Mouse (Mus musculus): ENCODE measurements around the gene Fam151a.
"Not testable (repeated sequence)": the region's sequence is repeated elsewhere in the genome, so short reads cannot be mapped to it uniquely, and the experiment has no call there.

The Fam151a gene

GRCm38 (mm10) chr4:106733636-106734035 lies at the start of gene Fam151a:
Gene Fam151a (plus strand): TSS chr4:106733889.
- no peak for DNase-seq (ENCODE audit: low read depth)

- no peak for DNase-seq (ENCODE audit: low read depth)
These were observed 44.9 kb upstream of the Fam151a start for GRCm38 (mm10) chr4:106688636-106689296.

GRCm38 (mm10) chr4:106693841-106694430 lies 39.8 kb upstream of the Fam151a start:
- DNase-seq (ENCODE audit: low read depth): no peak

- DNase-seq (ENCODE audit: low read depth): peak; percentile 19
These were observed 33.7 kb upstream of the Fam151a start for GRCm38 (mm10) chr4:106699989-106700388.

GRCm38 (mm10) chr4:106700798-106701197 lies 32.9 kb upstream of the Fam151a start:
- DNase-seq (ENCODE audit: low read depth): no peak

GRCm38 (mm10) chr4:106703956-106704355 lies 29.7 kb upstream of the Fam151a start:
- no peak for DNase-seq (ENCODE audit: low read depth)

GRCm38 (mm10) chr4:106704416-106704815 lies 29.3 kb upstream of the Fam151a start:
- no peak for DNase-seq (ENCODE audit: low read depth)

- no peak for DNase-seq (ENCODE audit: low read depth)
These were observed 28.5 kb upstream of the Fam151a start for GRCm38 (mm10) chr4:106705096-106705665.

- no peak for DNase-seq (ENCODE audit: low read depth)
These were observed 25.7 kb upstream of the Fam151a start for GRCm38 (mm10) chr4:106707957-106708356.

GRCm38 (mm10) chr4:106708408-106708807 lies 25.3 kb upstream of the Fam151a start:
- DNase-seq (ENCODE audit: low read depth): peak; percentile 42

- DNase-seq (ENCODE audit: low read depth): no peak
These were observed 20.1 kb upstream of the Fam151a start for GRCm38 (mm10) chr4:106713622-106714021.

GRCm38 (mm10) chr4:106720631-106721030 lies 13.1 kb upstream of the Fam151a start:
- no peak for DNase-seq (ENCODE audit: low read depth)

- no peak for DNase-seq (ENCODE audit: low read depth)
These were observed 2.9 kb upstream of the Fam151a start, which contains the start of gene Mroh7 for GRCm38 (mm10) chr4:106730814-106731213. Gene Mroh7 (minus strand): TSS chr4:106730925.

GRCm38 (mm10) chr4:106736884-106737283 lies 3.2 kb downstream of the Fam151a start:
- DNase-seq (ENCODE audit: low read depth): not testable (repeated sequence)

- DNase-seq (ENCODE audit: low read depth): no peak
These were observed 4.2 kb downstream of the Fam151a start for GRCm38 (mm10) chr4:106737904-106738303.

GRCm38 (mm10) chr4:106745862-106746261 lies 12.2 kb downstream of the Fam151a start:
- no peak for DNase-seq (ENCODE audit: low read depth)

GRCm38 (mm10) chr4:106747001-106747580 lies 13.4 kb downstream of the Fam151a start:
- DNase-seq (ENCODE audit: low read depth): no peak

GRCm38 (mm10) chr4:106749699-106750098 lies 16.0 kb downstream of the Fam151a start:
- peak; percentile 76 for DNase-seq (ENCODE audit: low read depth)

- no peak for DNase-seq (ENCODE audit: low read depth)
These were observed 18.0 kb downstream of the Fam151a start for GRCm38 (mm10) chr4:106751726-106752125.

GRCm38 (mm10) chr4:106764166-106764565 lies 30.5 kb downstream of the Fam151a start:
- DNase-seq (ENCODE audit: low read depth): no peak

GRCm38 (mm10) chr4:106769306-106769705 lies 35.6 kb downstream of the Fam151a start:
- no peak for DNase-seq (ENCODE audit: low read depth)

GRCm38 (mm10) chr4:106772558-106772957 lies 38.9 kb downstream of the Fam151a start:
- DNase-seq (ENCODE audit: low read depth): no peak

- not testable (repeated sequence) for DNase-seq (ENCODE audit: low read depth)
These were observed 42.1 kb downstream of the Fam151a start for GRCm38 (mm10) chr4:106775767-106776166.
